13 mouse cellular contexts compared by ENCODE assay signal in the genomic region with DNA sequence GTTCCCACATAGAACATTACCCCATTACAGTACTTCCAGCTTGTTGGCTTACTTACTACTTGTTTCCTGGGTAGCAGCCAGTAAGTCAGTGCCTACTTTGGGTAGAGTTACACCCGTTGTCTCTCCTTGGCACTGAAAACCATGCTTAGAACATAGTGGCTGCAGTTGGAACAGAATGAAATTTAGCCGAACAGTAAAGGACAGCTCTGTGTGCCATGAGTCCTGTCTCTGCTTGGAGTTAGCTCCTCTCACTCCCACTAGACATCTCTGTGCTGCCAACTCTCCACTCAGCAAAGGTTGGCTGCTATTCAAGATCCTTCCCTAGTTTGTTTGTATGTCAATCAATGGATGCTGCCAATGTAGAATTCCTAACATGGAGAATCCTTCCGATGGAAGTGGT.
DNase-seq lines count a peak whose midpoint lies in the region.
"Had no signal": no experiment of that assay in that cellular context is flagged by ENCODE, and none has a peak within 500 bp of the region (broad histone marks: within the 10 kb centered on the region; RNA-seq: fewer than 3 reads in every experiment).

No protein-coding gene starts in this region.

- peak; percentile 26 for DNase-seq in layer of hippocampus, adult 11-12 months (ENCODE audit: low spot score)
- no peak for DNase-seq in layer of hippocampus, postnatal 25 days (ENCODE audit: extremely low spot score in 1 of 2, low spot score in 1 of 2)
- DNase-seq in right cerebral cortex, adult 2 months (ENCODE audit: low spot score in 2 of 2): peak; percentile 20 to 23
- no peak for DNase-seq in right cerebral cortex, postnatal 4 days
- peak; percentile 6 to 70 for DNase-seq in left cerebral cortex, postnatal 25 days (ENCODE audit: low spot score in 2 of 2)
- DNase-seq in heart, postnatal 10 days: no peak
- DNase-seq in embryo, embryonic 10 days (ENCODE audit: low spot score): no peak
- DNase-seq: adrenal gland, adult 2 months; cerebellum, adult 11 months; cerebellum, postnatal 25 days; gastrocnemius, adult 2 months; kidney, adult 2 months; kidney, postnatal 10 days had no signal

- intact Hi-C loops in left cerebral cortex, postnatal 25 days (cut with DNase I): no loop called here
- intact Hi-C loops in heart, postnatal 10 days (cut with DNase I): no loop called here

Comparison
In these comparisons a context has a peak if more than half of its experiments do, and no peak if none do; other contexts are left out.
1. DNase-seq: peak in layer of hippocampus, adult 11-12 months (single experiment), right cerebral cortex, adult 2 months (2 of 2) and left cerebral cortex, postnatal 25 days (2 of 2); none in layer of hippocampus, postnatal 25 days (0 of 2), right cerebral cortex, postnatal 4 days (single experiment), heart, postnatal 10 days (0 of 2) and embryo, embryonic 10 days (single experiment).